ENCODE assay signal across 17 mouse cellular contexts in the genomic region with DNA sequence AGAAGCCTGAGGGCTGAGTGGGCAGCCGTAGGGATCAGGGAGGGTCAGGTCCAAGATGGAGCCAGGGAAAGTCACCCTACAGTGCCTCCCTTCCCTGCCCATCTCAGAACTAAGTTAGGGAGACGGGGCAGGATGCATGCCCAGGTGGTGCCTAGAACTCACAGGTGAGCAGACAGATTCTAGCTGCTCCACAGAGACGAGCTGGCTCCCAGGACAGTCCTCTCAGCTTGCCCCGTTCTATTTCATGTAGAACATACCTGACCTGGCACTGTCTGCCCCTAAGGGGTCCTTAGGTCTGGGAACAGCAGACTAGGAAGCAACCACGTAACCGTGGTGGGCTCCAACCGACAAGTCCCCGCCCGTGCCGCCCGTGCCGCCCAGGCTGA. TPM values are rescaled to one million over a fixed set of nuclear protein-coding genes. Genes with fewer than 3 reads are reported as not detected.
"Had no signal": no experiment of that assay in that cellular context is flagged by ENCODE, and none has a peak within 500 bp of the region (broad histone marks: within the 10 kb centered on the region; RNA-seq: fewer than 3 reads in every experiment).

No protein-coding gene starts in this region.

- H3K27ac ChIP-seq: limb, embryonic 10.5 days; limb, embryonic 13.5 days; liver, embryonic 12.5 days; liver, embryonic 15.5 days; lung, embryonic 15.5 days; stomach, embryonic 15.5 days had no signal

- H3K4me2 ChIP-seq: limb, embryonic 13.5 days; liver, embryonic 12.5 days; liver, embryonic 15.5 days; lung, embryonic 15.5 days; midbrain, embryonic 12.5 days; stomach, embryonic 15.5 days had no signal

- H3K4me3 ChIP-seq: limb, embryonic 10.5 days; limb, embryonic 13.5 days; liver, embryonic 12.5 days; liver, embryonic 15.5 days; lung, embryonic 15.5 days; megakaryocyte, embryonic 14.5 days; midbrain, embryonic 12.5 days; stomach, embryonic 15.5 days had no signal

- H3K36me3 ChIP-seq: liver, embryonic 12.5 days; liver, embryonic 15.5 days; lung, embryonic 15.5 days; midbrain, embryonic 12.5 days; stomach, embryonic 15.5 days had no signal

- H3K9ac ChIP-seq: limb, embryonic 13.5 days; liver, embryonic 12.5 days; liver, embryonic 15.5 days; lung, embryonic 15.5 days; stomach, embryonic 15.5 days had no signal

- H3K27me3 ChIP-seq: limb, embryonic 13.5 days; lung, embryonic 15.5 days; megakaryocyte, embryonic 14.5 days; stomach, embryonic 15.5 days had no signal

- DNase-seq: kidney, adult 9 months; kidney, postnatal 14 days; kidney, postnatal 4 days; lung, adult 18-20 months; lung, postnatal 36 days; retina, postnatal 1 day; right cerebral cortex, postnatal 25 days; spleen, adult 18-20 months; thymus, postnatal 25 days had no signal

- H3K9me3 ChIP-seq: limb, embryonic 10.5 days; limb, embryonic 13.5 days; liver, embryonic 12.5 days; liver, embryonic 15.5 days; lung, embryonic 15.5 days; megakaryocyte, embryonic 14.5 days; midbrain, embryonic 12.5 days; stomach, embryonic 15.5 days had no signal

RNA-seq across cellular contexts. Expression of gene A3galt2, which starts 45.4 kb away (rescaled TPM):
- polyA plus RNA-seq: liver, embryonic 15.5 days had no signal
